Mouse (Mus musculus) embryonic fibroblast, embryonic 13.5 days (primary cell): ENCODE data around the gene Arhgap11a.

Source experiments
- CTCF ChIP-seq: IDR thresholded peaks from 2 replicates; pipeline ENCODE4 v1.5.1; 2011; ENCODE audit warnings: mild to moderate bottlenecking, control low read depth, low read length, moderate library complexity, borderline replicate concordance; ENCODE audit not compliant: insufficient read depth
- POLR2A ChIP-seq: IDR thresholded peaks from 2 replicates; pipeline ENCODE4 v1.6.1; 2011; ENCODE audit warnings: low read depth, mild to moderate bottlenecking, control low read depth, low read length, moderate library complexity

DNA sequence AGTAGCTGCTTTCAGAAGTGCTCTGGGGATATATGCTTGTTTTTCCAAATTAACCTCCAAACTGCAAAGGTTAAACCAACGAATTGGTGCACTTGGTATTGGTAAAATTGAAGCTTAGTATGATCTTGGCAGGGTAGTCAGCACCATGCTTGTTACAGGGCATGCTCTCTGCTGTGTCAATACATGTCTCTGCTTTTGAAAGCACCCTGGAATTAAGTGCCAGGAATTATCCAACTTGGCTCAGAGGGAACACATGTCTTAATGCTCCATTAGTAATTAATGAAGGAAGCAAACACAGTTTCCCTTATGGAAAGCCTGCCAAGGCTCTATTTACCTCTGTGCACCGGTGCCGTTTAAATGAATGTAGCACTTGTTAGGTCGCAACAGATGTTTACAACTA, 53.3 kb downstream of the Arhgap11a start:
- no peak for TF ChIP-seq POLR2A
- TF ChIP-seq CTCF = no peak
